Mouse (Mus musculus) Muller cell, postnatal 12 days (primary cell): ENCODE measurements around the gene Socs7.

Experiments used
- DNase-seq: peaks from one replicate; pipeline ENCODE4 v3.0.0-alpha.2; 2015; ENCODE audit errors: inconsistent ontology term

Gene Socs7

GRCm38 (mm10) chr11:97387811-97388210 is 25.5 kb downstream of the Socs7 start:
- DNase-seq, result no peak

GRCm38 (mm10) chr11:97389127-97389526 is 26.8 kb downstream of the Socs7 start:
- DNase-seq, result no peak

- DNase-seq, result no peak
Observed at GRCm38 (mm10) chr11:97393658-97394057, 31.3 kb downstream of the Socs7 start.

GRCm38 (mm10) chr11:97394146-97394545 is 31.8 kb downstream of the Socs7 start:
- DNase-seq, result no peak

GRCm38 (mm10) chr11:97398506-97398905 is 36.2 kb downstream of the Socs7 start:
- DNase-seq, result no peak

GRCm38 (mm10) chr11:97399958-97400710 is 37.8 kb downstream of the Socs7 start:
- DNase-seq, result peak; percentile 88

GRCm38 (mm10) chr11:97401082-97401481 is 38.7 kb downstream of the Socs7 start:
- DNase-seq, result peak; percentile 74

- DNase-seq, result no peak
Observed at GRCm38 (mm10) chr11:97401686-97402435, 39.5 kb downstream of the Socs7 start.

GRCm38 (mm10) chr11:97402746-97403145 is 40.4 kb downstream of the Socs7 start:
- DNase-seq, result no peak

- DNase-seq, result no peak
Observed at GRCm38 (mm10) chr11:97403614-97404183, 41.3 kb downstream of the Socs7 start.

GRCm38 (mm10) chr11:97404184-97404760 is 41.9 kb downstream of the Socs7 start:
- DNase-seq, result peak; percentile 63

- DNase-seq, result no peak
Observed at GRCm38 (mm10) chr11:97404761-97405190, 42.4 kb downstream of the Socs7 start.

- no peak for DNase-seq
Observed at GRCm38 (mm10) chr11:97406094-97406951, 44.0 kb downstream of the Socs7 start.

GRCm38 (mm10) chr11:97407456-97407855 is 45.1 kb downstream of the Socs7 start:
- no peak for DNase-seq

- peak; percentile 71 for DNase-seq
Observed at GRCm38 (mm10) chr11:97408171-97408570, 45.8 kb downstream of the Socs7 start.

GRCm38 (mm10) chr11:97410958-97411357 is 48.6 kb downstream of the Socs7 start:
- no peak for DNase-seq

GRCm38 (mm10) chr11:97412117-97412516 is 49.8 kb downstream of the Socs7 start:
- no peak for DNase-seq

- no peak for DNase-seq
Observed at GRCm38 (mm10) chr11:97412808-97413347, 50.5 kb downstream of the Socs7 start.

GRCm38 (mm10) chr11:97415330-97415711 is 53.0 kb downstream of the Socs7 start, which contains the start of gene Arhgap23:
Gene Arhgap23 (plus strand): TSS chr11:97415533.
- peak; percentile 91 for DNase-seq

GRCm38 (mm10) chr11:97415712-97416636 is 53.6 kb downstream of the Socs7 start:
- DNase-seq, result peak; percentile 82
